Mouse (Mus musculus) ES-E14 (cell line): ENCODE data around the gene Krt222.
"Not testable (repeated sequence)": the region's sequence is repeated elsewhere in the genome, so short reads cannot be mapped to it uniquely, and the experiment has no call there.

Source experiments
- CHD2 ChIP-seq: IDR thresholded peaks from 2 replicates; pipeline ENCODE4 v1.6.1; 2014; ENCODE audit warnings: mild to moderate bottlenecking, low read depth, low read length, inconsistent platforms
- HCFC1 ChIP-seq: IDR thresholded peaks from 2 replicates; pipeline ENCODE4 v1.6.1; 2012; ENCODE audit warnings: low read length, inconsistent platforms, borderline replicate concordance; ENCODE audit not compliant: insufficient read depth
- ZC3H11A ChIP-seq: IDR thresholded peaks from 2 replicates; pipeline ENCODE4 v1.6.1; 2012; ENCODE audit warnings: low read depth, mild to moderate bottlenecking, inconsistent platforms, low read length, borderline replicate concordance

DNA sequence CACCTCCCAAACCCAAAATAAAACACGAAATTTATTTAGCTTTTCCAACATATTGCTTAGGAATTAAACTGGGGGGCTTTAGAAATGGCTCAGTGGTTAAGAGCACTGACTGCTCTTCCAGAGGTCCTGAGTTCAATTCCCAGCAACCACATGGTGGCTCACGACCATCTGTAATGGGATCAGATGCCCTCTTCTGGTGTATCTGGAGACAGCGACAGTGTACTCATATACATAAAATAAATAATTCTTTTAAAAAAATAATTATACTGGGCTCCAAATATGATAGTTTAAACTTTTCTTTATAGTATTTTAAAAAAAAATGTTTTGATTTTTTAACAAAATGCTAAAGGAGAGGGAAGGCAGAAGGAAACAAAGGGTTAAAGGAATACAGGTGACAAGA is 634 bp upstream of the Krt222 start:
- not testable (repeated sequence) for TF ChIP-seq ZC3H11A, CHD2, HCFC1
